Mouse (Mus musculus) cortical plate, adult 2 months (tissue): Measurements from ENCODE around the gene Klrb1b.
"Not testable (repeated sequence)": the region's sequence is repeated elsewhere in the genome, so short reads cannot be mapped to it uniquely, and the experiment has no call there.

Experiments
- CTCF ChIP-seq: fragments of 200-500 bp; IDR thresholded peaks from 2 replicates; pipeline ENCODE4 v1.5.1; 2011; ENCODE audit warnings: mild to moderate bottlenecking, control low read depth, low read length; ENCODE audit not compliant: insufficient read depth; ENCODE audit errors: extremely low read depth
- POLR2A ChIP-seq: fragments of 200-500 bp; IDR thresholded peaks from 2 replicates; pipeline ENCODE4 v1.6.1; 2011; ENCODE audit warnings: mild to moderate bottlenecking, low read length, control low read depth; ENCODE audit not compliant: insufficient read depth; ENCODE audit errors: extremely low read depth

- TF ChIP-seq CTCF, POLR2A: not testable (repeated sequence)
Observed at GRCm38 (mm10) chr6:128800696-128801095, 25.4 kb downstream of the Klrb1b start.
